Mouse (Mus musculus) gastrocnemius, adult 8-10 months (tissue): ENCODE data around the gene Acd. TPM values are rescaled to one million over a fixed set of nuclear protein-coding genes. Genes with fewer than 3 reads are reported as not detected.
A peak's percentile ranks its signal among the peaks of the same experiment; 100 is the strongest.

Source experiments
- DNase-seq, 2 experiments: peaks; one replicate each; pipeline ENCODE4 v3.0.0; 2022; ENCODE audit warnings: low spot score in 2 of 2
- total RNA-seq, 4 experiments: library from RNA; stranded (reverse); gene quantifications; 2 replicates each; pipeline ENCODE4 v1.2.4; 2022

The Acd gene
- 1 to 10 TPM; 3.4 to 5.8 (median 4.4) TPM for total RNA-seq

DNA sequence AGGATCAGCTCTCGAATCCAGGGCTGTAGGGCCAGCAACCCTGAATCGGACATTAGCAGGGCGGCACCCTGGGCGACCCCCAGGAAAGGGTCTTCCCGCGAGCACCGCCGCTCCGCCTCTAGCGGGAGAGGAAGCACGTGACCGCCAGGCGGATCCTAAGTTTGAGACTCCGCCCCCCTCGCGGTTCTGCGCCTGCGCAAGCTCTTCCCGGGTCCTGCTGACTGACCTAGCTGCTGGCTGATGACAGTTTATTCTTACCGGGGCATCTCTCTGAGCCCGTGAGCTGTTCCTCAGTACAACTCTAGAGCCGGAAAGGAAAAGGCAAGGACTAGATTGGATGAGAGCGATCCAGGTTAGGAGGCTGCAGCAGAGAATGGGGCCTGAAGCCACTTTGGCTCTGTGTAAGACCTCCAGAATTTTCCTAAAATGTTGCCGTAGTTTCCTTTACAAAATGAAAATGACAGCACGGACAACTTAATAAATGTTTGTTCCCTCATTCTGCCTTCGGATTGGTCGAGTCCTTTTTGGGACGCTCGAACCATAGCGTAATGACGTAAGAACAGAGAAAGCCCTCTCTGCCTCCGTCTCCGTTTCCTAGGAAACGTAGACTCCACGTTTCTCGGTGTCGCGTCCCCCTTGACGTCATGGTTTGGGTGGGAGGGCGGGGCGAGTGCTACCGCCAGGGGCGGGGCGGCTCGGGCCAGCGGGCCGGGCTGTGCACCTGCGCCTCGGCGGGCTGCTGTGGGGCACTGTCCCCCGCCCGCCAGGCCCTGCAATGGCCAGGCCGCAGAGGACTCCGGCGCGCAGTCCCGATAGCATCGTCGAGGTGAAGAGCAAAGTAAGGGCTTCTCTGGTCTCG, at the start of gene Acd, which contains the start of gene Pard6a:
Gene Acd, minus strand, starts transcription at position 137 of the 859 bp plus-strand sequence.
Gene Pard6a, plus strand, starts transcription at position 183 of the 859 bp plus-strand sequence.
- peak; percentile 94 to 95 for DNase-seq

DNA sequence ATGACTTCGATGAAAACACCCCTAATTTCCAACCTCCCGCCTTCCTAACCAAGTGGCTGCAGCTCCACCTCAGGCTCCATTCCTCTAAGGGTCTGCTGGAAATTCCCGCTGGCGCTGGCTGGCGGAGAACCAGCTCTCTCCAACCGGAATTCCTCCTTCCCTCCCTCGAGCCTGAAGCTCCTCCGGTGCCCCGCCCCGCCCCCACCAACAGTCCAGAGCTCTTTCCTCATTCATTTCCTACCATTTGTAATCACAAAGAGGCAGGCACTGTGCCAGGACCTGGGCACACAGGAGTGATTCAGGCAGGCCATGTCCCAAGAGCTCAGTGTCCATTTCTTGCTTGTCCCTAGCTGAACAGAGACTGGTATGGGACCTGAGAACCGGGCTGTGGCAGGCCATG, 49.7 kb upstream of the Acd start:
- peak in 1 of 2 experiments; percentile 15 for DNase-seq

DNA sequence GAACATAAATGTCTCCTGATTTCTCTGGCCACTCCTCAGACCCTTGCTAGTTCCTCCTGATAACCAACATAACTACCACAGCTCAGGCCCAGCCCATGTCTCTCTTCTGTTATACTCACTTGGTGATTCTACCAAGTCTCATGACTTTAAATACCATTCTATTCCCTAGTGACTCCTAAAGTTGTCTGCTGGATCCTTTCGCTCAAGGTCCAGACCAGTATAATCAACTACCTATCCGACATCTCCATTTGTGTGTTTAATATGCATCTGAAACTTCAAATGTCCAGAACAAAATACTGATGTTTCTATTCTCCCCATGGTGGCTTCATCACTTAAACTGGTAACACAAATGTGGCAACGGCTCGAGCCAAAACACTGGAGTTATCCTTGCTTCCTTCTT, 42.4 kb upstream of the Acd start:
- DNase-seq = no peak

DNA sequence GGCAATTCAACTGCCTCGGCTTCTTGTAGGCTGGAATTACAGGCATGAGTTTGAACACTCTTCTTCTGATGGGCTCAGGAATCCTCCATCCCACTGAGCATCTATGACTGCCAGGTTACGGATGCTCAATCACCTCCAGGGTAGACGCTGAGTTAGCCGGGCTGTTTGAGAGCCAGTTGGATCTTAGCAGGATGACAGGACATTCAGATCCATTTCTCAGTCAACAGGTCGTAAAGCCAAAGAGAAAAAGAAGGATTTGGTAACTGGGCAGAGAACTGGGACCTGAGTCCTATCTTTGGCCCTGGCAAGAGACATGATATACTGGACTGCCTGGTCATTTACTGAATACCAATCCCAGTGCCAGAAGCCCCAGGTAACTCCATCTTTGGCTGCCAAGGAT, 38.3 kb upstream of the Acd start:
- peak; percentile 19 to 26 for DNase-seq

DNA sequence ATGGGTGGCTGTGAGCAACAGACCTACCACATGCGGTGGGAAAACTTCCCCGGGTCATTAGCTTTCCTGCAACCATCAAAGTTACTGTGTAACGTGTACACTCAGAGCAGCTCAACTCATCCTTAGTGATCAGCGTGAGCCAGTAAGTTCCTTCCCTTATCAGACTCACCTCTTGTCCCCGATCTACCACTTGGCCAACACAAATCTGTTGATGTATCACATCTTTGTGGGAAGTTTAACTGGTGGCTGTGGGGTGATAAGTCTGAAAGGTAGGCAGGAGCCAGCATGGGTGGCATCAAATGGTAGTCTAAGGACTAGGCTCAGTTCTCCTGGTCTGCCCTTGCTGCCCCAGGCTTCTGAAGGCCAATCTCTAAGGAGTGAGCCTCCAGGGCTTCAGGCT, 31.3 kb upstream of the Acd start:
- no peak for DNase-seq

DNA sequence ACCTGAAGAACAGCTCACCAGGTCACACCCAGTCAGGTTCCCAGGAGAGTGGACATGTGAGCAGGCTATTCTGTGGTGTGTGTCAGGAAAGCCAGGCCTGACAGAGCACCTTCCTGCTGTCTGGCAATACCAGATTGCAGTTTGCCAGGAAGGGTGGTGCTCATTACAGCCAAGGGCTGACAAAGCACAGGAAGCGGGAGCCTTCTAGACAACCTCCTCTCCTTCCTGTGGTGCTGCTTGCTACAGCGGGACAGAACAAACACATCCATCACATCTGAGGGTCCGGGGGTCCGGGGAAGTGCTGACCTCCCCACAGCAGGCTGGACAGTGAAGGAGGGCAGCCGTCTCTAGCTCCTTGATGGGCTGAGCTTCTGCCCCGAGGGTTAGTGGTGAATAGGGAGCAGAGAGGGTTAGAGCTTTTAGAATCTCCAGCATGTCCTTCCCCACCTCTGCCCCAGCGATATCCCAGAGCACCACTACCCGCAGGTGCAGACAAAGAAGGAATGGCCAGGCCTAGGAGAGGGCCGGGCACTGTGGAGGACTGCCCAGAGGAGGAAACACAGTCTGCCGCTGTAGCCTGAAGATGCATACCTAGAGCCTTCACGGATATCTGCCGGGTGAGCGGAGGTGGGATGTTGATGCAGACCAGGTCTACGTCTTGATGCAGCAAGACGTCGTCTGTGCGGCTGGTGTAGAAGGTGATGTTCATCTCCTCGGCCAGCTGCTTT, 26.7 kb upstream of the Acd start:
- DNase-seq = no peak

DNA sequence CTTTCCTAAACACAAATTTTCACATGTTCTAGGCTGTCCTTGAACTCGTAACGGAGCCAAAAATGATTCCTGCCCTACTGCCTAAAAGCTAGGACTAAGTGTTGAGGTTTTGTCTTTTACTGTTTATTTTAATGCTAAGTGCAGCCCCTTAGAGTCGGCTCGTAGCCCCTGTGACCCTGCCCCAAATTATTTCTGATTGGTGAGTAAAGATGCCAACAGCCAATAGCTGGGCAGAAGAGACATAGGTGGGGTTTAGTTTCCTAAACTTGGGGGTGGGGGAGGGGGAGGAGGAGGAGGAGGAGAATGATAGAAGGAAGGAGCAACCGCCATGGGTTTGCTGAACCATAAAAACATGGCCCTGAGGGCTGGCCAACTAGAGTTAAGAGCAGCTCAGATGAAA, 24.8 kb upstream of the Acd start:
- no peak for DNase-seq

DNA sequence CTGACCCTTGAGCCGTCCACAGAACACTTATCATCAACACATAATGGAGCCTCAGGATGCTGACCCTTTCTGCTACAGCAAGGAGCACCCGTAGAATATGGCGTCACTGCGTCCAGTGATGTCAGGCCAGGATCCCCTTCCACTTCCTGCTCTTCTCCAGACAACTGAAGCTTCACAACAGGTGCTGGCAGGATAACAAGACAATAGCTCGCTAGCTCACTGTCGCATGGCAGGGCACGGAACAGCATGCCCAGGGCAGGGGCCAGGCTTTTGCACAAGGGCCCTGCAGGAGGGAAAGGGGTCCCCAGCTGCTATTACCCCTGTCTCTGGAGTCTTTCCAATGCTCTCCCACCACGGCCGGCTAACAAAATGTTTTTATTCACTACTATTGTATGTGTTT, 22.0 kb upstream of the Acd start:
- DNase-seq = no peak

DNA sequence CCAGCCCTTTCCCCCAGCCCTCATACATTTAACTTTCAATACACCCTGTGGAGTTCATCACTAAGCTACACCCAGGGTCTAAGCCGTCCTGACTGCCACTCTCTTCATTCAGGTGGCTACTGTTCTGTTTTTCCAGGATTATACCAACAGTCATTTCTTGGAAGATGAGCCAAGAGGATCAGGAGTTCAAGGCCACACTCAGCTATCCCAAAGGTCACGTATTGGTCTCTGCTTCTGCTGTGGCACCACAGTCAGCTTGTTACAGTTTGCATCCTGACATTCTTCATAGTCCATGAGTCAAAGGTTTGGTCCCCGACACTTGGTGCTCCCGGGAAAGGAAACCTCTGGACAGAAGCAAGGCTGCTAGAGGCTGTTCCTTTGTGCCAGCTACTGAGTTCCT, 18.7 kb upstream of the Acd start:
- DNase-seq = no peak

DNA sequence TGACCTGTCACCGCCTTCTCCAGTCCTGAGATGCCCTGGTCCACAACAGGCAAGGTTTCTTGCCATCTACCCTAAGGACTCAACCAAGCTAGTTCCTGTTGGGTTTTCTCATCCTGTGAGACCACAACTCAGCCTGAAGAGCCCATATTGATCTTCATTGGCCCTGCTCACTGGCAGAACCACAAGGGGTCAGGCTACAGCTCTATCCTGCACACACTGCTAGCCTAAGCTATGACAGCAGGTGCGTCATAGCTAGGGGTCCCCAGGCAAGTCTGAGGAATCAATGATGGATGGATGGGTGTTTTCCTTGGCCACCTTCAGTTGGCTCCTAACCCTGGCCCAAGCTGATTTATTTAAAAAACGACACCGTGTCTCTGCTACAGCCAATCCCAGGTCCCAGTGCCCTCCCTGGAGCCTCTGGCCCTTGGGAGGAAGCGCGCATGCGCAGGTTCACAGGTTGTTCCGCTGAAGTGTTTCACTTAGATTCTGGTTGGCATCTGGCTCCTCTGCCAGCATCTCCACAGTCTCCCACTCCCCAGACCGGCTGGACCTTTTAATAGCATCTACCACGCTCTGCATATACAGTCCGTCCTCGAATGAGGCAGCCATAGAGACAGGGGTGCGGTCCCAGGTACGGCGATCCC, 15.5 kb upstream of the Acd start:
- DNase-seq = no peak

DNA sequence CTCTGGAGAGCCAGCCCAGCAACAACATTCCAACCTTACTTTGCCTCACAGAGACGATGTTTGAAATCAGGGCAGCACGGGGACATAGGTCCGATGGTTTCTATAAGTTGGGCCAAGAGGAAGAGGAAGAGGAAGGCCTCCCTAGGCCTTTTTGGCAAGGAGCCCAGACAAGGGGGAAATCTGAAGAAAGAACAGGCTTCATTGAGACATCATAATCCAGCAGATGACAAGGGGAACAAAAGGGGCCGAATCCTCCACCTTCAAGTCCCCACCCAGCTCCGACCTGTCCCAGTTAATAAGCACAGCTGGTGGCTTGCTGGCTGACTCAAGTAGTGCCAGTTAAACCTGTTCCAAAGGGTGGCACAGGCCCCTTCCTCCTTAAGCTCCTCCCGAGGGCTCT, 14.1 kb upstream of the Acd start:
- DNase-seq = no peak

DNA sequence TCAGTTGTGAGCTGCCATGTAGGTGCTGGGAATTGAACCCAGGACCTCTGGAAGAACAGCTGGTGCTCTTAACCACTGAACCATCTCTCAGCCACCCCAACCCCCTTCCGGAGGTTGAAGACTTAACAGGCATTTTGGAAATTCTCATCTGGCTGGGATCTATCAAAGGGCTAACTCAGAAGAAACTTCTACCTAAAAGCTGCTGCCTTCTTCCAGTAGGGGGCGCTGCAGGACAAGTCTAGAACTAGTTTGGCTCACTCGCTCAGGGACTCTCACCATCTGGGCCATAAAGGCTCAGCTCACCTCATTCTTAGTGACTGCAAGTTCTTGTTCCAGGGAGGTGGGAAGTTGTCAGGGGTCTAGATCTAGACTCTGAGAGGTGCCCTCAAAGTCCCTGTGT, 13.2 kb upstream of the Acd start:
- DNase-seq = peak; percentile 73 to 77

DNA sequence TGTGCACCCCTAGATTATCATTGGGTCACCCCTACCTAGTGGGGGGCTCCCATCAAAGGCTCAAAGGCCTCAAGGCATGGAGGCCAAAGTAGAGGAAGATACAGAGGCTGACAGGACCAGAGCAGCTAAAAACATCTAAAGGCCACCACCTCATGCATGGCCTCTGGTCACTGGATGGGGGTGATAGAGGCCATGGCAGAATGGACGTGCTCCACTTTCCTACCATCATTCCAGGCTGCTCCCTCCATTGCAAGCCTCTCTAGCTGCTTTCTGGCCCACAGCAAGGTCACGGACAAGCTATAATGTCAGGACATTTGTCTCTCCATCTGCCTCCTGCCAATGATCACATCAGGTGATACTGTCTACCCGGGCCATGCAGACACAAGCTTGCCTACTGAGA, 11.4 kb upstream of the Acd start:
- DNase-seq = no peak

DNA sequence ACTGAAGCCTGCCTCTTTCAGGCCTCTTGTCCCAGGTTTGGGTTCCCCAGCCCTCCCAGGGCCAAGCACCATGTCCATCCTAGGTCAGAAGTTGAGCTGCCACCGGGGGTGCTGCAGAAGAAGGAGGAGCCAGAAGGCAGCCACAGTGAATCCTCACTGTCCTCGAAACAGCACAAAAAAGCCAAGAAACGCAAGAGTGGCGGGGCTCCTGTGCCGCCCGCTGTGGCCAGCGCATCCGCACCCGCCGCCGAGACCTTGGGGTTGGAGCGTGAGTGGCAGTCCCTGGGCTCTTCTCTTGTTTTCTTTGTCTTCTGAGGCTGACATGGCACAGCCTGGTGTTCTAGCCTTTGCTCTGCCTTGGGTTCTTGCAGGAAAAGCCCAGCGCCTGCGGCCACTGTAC, 8.4 kb upstream of the Acd start:
- no peak for DNase-seq

DNA sequence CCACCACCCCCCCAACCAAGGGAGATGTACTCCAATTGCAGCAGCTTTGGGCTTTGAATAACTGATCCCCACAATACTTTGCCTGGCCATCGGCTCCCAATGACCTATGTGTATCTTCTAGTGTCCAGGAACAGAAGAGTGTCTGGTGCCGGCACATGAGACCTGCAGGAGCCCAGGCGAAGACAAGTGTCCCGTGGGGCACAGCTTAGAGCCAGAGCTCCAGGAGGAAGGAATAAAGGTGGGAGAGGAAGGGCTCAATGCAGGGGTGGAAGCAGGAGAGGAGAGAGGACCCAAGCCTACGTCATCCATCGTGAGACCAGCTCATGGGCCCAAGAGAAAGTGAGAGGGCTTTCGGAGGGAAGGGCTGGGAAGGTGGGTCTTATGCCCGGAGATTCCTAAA, 7.8 kb upstream of the Acd start:
- DNase-seq = no peak

DNA sequence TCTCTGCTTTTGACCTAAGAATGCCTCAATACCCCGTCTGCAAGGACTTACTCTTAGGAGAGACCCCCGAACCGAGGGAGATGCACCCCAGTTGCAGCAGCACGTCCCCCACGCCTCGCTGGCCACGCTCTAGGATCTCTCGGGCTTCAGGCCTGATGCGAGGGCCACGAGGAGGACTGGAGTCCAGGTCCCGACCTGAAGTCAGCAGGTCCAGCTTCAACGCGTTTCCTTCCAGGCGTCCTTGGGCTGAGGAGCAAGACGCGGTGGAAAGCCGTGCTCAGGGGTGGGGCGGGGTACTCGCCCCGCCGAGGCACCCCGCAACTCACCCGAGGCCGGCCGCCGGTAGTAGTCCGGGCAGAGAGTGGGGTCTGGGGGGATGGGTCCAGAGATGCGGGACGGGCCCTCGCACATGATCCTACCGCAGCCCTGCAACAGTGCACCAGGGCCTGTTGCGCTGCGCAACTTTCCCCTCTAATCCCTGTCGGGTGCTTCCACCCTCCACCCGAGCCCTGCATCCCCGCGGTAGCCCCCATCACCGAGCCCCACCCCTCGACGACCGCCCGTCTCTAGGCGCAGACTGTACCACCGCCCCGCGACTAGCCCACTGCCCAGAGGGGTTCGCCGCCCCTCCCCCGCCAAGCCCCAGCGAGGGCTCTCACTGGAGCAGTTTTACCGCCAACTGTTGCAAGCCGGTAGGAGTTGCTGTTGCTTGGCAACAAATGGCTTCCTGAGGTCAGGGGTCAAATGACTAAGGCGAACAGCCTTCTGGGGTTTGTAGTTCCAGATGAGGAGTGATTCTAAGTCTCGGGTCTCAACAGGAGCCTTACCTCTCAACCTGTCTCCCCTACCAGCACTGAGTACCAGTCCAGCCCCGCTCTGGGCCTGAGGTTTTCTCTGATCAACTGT, 6.8 kb upstream of the Acd start, which contains the start of the genes 4933405L10Rik and Enkd1:
Gene 4933405L10Rik, plus strand, starts transcription at position 158 of the 906 bp plus-strand sequence.
Gene Enkd1, minus strand, starts transcription at position 713 of the 906 bp plus-strand sequence.
- peak; percentile 59 to 61 for DNase-seq

DNA sequence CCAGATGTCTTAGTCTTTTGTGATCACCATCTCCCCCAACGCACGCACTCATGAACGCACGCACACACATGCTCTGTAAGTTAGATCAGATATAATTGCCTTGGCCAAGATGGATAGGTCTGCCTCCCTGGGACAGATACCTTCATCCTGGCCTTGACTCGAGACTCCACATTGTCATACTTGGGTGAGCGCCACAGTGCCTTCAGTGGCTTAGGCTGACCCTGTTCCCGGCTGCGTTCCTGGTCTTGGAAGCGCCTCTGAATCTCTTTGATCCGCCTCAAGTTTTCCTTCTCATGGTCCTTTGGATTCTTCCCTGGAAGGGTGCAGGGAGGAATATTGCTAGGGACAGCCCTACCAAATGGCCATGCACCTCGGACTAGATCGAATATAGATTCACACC, 5.5 kb upstream of the Acd start:
- no peak for DNase-seq

DNA sequence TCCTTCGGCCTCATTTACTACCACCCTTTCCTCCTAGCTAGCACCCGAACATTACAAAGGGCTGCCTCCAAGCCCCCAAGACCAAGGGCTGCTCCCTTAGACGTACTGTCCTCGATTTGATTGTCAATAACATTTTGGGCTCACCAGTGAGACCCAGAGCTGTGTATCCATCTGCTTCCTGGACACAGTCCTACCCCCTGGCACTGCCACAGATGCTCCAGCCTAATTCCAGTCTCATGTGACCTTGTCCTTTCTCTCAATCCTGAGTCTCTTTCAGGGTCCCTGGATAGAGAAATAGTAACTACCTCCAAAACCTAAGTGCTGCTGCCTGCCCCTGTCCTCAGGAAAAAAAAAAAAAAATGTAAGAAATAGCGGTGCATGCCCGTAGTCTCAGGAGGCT, 4.1 kb upstream of the Acd start:
- DNase-seq = no peak

DNA sequence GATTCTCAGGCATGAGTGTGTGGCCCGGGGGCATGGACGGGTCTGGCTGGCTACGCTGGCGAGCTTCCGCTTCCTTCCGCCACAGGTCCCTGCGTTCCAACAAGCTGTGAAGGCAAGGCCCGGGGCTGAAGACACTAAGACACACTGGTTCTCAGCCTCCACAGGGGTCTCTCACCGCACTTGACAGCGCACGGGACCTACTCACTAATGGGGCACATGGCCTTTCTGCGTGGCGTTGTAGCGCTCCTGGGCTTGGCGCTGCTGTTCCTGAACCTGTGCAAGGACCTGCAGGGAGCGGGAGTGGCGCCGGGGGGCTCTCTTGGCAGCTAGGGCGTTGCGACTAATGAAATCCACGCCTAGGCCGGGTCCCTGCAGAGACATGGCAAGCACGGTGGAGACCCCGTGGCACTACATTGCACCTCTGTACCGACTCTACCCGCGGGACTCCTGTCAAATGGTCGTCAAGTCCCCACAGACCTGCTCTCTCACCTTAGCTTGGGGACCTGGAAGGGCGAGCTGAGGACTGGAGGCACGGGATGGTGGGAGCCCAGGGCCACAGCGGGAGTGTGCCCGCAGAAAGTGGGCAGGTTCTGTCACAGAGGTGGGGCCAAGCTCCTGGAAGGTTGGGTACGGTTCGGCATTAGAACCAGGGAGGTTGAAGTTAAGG, 3.4 kb upstream of the Acd start:
- DNase-seq = no peak

DNA sequence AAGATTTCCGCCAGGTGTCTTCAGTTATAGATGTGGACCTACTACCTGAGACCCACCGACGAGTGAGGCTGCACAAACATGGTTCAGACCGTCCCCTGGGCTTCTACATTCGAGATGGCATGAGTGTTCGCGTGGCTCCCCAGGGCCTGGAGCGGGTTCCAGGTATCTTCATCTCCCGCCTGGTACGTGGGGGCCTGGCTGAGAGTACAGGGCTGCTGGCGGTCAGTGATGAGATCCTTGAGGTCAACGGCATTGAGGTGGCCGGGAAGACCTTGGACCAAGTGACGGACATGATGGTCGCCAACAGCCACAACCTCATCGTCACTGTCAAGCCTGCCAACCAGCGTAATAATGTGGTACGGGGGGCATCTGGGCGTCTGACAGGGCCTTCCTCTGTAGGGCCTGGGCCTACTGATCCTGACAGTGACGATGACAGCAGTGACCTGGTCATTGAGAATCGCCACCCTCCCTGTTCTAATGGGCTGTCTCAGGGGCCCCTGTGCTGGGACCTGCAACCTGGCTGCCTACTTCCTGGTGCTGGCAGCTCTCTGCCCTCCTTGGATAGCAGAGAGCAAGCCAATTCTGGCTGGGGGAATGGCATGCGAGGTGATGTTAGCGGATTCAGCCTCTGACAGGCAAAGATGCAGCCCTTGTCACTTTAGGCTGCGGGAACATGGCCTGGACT, 2.0 kb upstream of the Acd start:
- DNase-seq = no peak
